19 mouse cellular contexts compared by ENCODE assay signal in the genomic region with DNA sequence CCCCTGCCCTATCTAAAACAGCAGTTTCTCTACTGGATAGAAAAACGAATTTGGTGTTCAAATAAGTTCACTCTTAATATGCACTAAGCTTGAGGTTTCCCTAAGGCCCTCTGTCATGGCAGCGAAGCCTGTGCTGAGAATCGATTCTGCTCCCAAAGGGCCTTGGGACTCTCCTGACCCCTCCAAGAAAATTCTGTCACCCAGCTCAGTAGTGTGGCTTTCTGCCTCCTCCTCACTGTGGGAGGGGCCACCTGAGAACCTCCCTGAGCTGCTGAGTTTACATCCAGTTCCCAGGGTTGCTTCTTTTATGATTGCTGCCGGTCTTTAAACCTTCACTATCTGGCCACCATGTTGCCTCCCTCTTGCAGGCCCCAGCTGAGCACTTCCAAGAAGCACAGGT.
A peak's percentile ranks its signal among the peaks of the same experiment; 100 is the strongest.
DNase-seq lines count a peak whose midpoint lies in the region; ATAC-seq lines count a peak whose summit lies in the region.
"Had no signal": no experiment of that assay in that cellular context is flagged by ENCODE, and none has a peak within 500 bp of the region (broad histone marks: within the 10 kb centered on the region; RNA-seq: fewer than 3 reads in every experiment).

No protein-coding gene starts in this region.

- 77% methylated on average over 4 of the region's 4 CpGs for WGBS in forebrain, embryonic 14.5 days
- 77% methylated on average over 4 of the region's 4 CpGs for WGBS in hindbrain, embryonic 12.5 days
- 70% methylated on average over 4 of the region's 4 CpGs for WGBS in midbrain, embryonic 15.5 days
- WGBS in heart, embryonic 10.5 days = 76% methylated on average over 4 of the region's 4 CpGs

- peak; percentile 64 for DNase-seq in heart, adult 11 months
- no peak for DNase-seq in heart, postnatal 10 days
- DNase-seq in forebrain, embryonic 14.5 days (ENCODE audit: low spot score) = no peak
- no peak for DNase-seq in left cerebral cortex, adult 9 months (ENCODE audit: low spot score in 2 of 2)
- DNase-seq in heart, embryonic 10.5 days (ENCODE audit: low spot score) = no peak
- DNase-seq: adrenal gland, postnatal 36 days; embryo, embryonic 11 days; heart, postnatal 14 days; kidney, adult 9 months; kidney, postnatal 4 days; lung, postnatal 4 days; thymus, postnatal 25 days had no signal

- H3K27ac ChIP-seq in forebrain, embryonic 14.5 days (ENCODE audit: low read depth, low read length) = peak overlapping the region; percentile 49; the same call in 1 of the 2 replicates
- H3K27ac ChIP-seq in hindbrain, embryonic 12.5 days = peak overlapping the region; percentile 52
- H3K27ac ChIP-seq in midbrain, embryonic 15.5 days = peak overlapping the region; percentile 66; the same call in 1 of the 2 replicates
- H3K27ac ChIP-seq in heart, embryonic 10.5 days = no peak overlapping the region
- H3K27ac ChIP-seq: liver, embryonic 14.5 days; lung, embryonic 15.5 days had no signal

- no peak overlapping the region for H3K4me3 ChIP-seq in forebrain, embryonic 14.5 days (ENCODE audit: low read depth, low read length)
- H3K4me3 ChIP-seq in hindbrain, embryonic 12.5 days = no peak overlapping the region
- no peak overlapping the region for H3K4me3 ChIP-seq in midbrain, embryonic 15.5 days
- H3K4me3 ChIP-seq in heart, embryonic 10.5 days = no peak overlapping the region
- H3K4me3 ChIP-seq: lung, embryonic 15.5 days had no signal

- intact Hi-C loops in heart, postnatal 10 days (cut with DNase I) = no loop called here

- H3K9me3 ChIP-seq in forebrain, embryonic 14.5 days (replicated peaks; ENCODE audit: control insufficient read depth, low read length) = no peaks in the 10 kb centered on the region
- H3K9me3 ChIP-seq in hindbrain, embryonic 12.5 days (replicated peaks) = no peaks in the 10 kb centered on the region
- no peaks in the 10 kb centered on the region for H3K9me3 ChIP-seq in midbrain, embryonic 15.5 days
- no peaks in the 10 kb centered on the region for H3K9me3 ChIP-seq in heart, embryonic 10.5 days
- H3K9me3 ChIP-seq: lung, embryonic 15.5 days had no signal

- no peaks in the 10 kb centered on the region for H3K36me3 ChIP-seq in forebrain, embryonic 14.5 days (ENCODE audit: control insufficient read depth, insufficient read depth, low read length)
- 0 out of 2 replicates have a peak, but pooled peaks cover 3% of the 10 kb centered on the region for H3K36me3 ChIP-seq in hindbrain, embryonic 12.5 days
- no peaks in the 10 kb centered on the region for H3K36me3 ChIP-seq in midbrain, embryonic 15.5 days (replicated peaks)
- H3K36me3 ChIP-seq in heart, embryonic 10.5 days = no peaks in the 10 kb centered on the region

- H3K4me2 ChIP-seq in forebrain, embryonic 14.5 days (ENCODE audit: low read length) = no peak overlapping the region
- no peak overlapping the region for H3K4me2 ChIP-seq in hindbrain, embryonic 12.5 days (replicated peaks)
- H3K4me2 ChIP-seq in midbrain, embryonic 15.5 days = no peak overlapping the region
- H3K4me2 ChIP-seq: heart, embryonic 11.5 days; lung, embryonic 15.5 days had no signal

- no peak overlapping the region for H3K9ac ChIP-seq in forebrain, embryonic 14.5 days (ENCODE audit: low read length)
- no peak overlapping the region for H3K9ac ChIP-seq in hindbrain, embryonic 12.5 days
- H3K9ac ChIP-seq in midbrain, embryonic 15.5 days = no peak overlapping the region
- H3K9ac ChIP-seq: liver, embryonic 14.5 days; lung, embryonic 15.5 days had no signal

- peak; percentile 38 for ATAC-seq in forebrain, embryonic 14.5 days
- no peak for ATAC-seq in hindbrain, embryonic 12.5 days (ENCODE audit: low FRiP score)
- no peak for ATAC-seq in midbrain, embryonic 15.5 days (replicated peaks)
- ATAC-seq: inflammation-experienced regulatory T-cells, adult 6 months had no signal

- peaks cover 15% of the 10 kb centered on the region for H3K4me1 ChIP-seq in forebrain, embryonic 14.5 days (ENCODE audit: control insufficient read depth, insufficient read depth, low read length)
- H3K4me1 ChIP-seq in hindbrain, embryonic 12.5 days = 0 out of 2 replicates have a peak, but pooled peaks cover 2% of the 10 kb centered on the region
- H3K4me1 ChIP-seq in midbrain, embryonic 15.5 days = peaks cover 18% of the 10 kb centered on the region; the same call in 1 of the 2 replicates
- H3K4me1 ChIP-seq in heart, embryonic 10.5 days = peaks cover 6% of the 10 kb centered on the region
- H3K4me1 ChIP-seq: lung, embryonic 15.5 days had no signal

- no peaks in the 10 kb centered on the region for H3K27me3 ChIP-seq in forebrain, embryonic 14.5 days (replicated peaks; ENCODE audit: control insufficient read depth, insufficient read depth, low read length)
- no peaks in the 10 kb centered on the region for H3K27me3 ChIP-seq in hindbrain, embryonic 12.5 days
- no peaks in the 10 kb centered on the region for H3K27me3 ChIP-seq in midbrain, embryonic 15.5 days (replicated peaks)
- no peaks in the 10 kb centered on the region for H3K27me3 ChIP-seq in heart, embryonic 10.5 days (ENCODE audit: insufficient read depth, poor library complexity, severe bottlenecking)
- H3K27me3 ChIP-seq: CH12.LX; lung, embryonic 15.5 days had no signal
